Mouse (Mus musculus): ENCODE data around the gene Slc1a5. TPM values are rescaled to one million over a fixed set of nuclear protein-coding genes. Genes with fewer than 3 reads are reported as not detected.

The Slc1a5 gene
- total RNA-seq (2021) (100 to 1,000 TPM; 144 to 291 TPM), polyA plus RNA-seq (2012; rRNA removed) (220 and 344 TPM in 2 replicates)
- long read RNA-seq, transcript Slc1a5-202 (8 exons, 2,807 nt), result minor isoform, 31 of 402 reads
- long read RNA-seq, transcript Slc1a5-201 (9 exons, 2,764 nt), result major isoform, 351 of 402 reads
- long read RNA-seq, partial matches to known transcripts, result 9 of 402 reads
- long read RNA-seq, other reads (novel, unspliced or antisense), result 10 of 402 reads

DNA sequence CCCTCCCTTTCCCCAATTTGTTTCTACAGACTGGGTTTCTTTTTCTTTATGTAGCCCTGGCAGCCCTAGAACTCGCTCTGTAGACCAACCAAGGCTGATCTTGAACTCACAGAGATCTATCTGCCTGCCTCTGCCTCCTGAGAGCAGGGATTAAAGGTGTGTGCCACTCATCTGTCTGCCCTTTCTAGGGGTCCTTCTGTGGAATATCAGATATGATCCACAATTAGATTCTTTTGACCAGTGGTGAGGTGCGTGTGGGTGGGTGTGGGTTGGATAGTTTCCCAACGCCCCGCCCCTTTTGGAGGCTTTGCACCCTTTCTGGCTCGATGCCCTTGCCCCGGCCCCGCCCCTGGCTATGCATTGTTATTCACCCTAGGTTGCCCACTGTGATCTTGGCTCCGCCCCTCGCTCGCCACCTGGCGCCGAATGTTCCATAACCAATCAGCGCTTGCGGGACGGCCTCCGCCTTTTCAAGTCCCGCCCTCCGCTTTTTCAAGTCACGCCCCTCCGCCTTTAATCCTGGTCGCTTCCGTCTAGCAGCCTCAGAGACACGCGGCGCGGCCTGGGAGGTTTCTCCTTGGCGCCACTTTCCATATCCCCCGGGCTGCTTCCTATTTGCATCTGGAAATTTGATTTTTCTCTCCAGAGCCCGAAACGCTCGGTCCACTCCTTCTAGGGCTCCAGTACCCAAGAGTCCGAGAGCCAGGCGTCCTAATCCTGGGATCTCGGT is at the start of gene Slc1a5:
Gene Slc1a5, plus strand, starts transcription at position 516 of the 730 bp plus-strand sequence.
- DNase-seq, result peak; percentile 92

DNA sequence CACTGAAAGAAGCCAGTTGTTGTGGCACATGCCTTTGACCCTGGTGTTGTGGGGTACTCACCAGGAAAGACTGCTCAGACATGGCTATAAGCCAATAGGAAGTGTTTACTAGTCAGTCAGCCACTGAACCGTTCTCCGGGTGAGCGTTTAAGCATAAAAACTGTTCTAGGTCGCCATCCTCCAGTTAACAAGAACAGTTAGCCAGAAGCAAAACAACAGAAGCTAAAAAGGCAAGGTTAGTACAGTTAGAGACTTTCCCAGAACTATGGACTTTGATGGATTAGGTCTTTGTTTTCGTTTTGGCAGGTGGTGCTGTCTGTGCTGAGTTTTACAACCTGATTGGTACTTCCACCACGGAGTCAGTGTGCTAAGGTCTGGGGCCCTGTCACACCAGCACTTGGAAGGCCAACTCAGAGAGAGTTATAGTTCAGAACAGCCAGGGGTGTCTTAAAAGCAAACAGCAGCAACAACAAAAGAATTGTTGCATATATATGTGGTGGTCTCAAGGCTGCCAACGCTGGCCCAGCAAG is 49.2 kb upstream of the Slc1a5 start:
- no peak for DNase-seq

GRCm38 (mm10) chr7:16737606-16738072 is 43.5 kb upstream of the Slc1a5 start:
- DNase-seq, result no peak

- DNase-seq, result peak; percentile 97
Observed at GRCm38 (mm10) chr7:16738073-16738696, 43.0 kb upstream of the Slc1a5 start, which contains the start of gene Ap2s1. Ap2s1 (plus strand) TSS chr7:16738410.

DNA sequence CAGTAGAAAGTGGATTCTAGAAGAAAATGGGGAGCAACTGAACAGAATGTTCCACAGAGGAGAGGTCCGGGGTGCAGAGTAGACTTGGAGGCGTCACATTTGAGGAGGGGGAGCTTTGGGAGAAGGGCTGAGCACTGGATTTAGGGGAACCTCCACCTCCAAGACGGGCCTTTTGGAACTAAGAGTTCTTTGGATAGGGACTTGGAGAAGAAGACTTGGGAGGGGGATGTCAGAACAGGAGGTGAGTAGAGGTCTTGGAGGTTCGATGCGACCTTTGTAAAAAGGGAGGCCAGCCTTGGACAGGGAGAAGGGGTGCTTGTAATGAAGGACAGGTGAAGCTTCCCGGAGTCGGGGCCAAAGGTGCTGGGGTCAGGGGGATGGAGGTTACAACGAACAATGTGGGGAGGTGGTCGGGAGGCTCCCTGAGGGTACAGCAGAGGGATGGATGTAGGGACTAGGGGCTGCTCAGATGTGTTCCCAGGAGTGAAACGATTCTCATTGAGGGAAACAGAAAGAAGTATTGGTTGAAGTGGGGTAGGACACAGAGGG is 42.0 kb upstream of the Slc1a5 start:
- DNase-seq, result no peak

DNA sequence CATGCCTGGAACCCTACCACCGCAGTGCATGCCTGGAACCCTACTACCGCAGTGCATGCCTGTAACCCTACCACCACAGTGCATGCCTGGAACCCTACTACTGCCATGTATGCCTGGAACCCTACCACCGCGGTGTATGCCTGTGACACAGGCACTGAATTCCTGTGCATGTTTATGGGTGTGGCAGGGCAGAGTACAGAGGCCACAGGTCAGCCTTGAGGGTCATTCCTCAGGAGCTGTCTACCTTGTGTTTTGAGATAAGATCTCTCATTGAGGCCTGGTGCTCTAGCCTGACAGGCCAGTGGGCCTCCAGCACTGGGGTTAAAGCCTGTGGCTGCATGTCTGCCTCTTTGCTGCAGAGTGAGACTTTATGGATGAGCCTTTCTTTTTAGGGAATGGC is 35.8 kb upstream of the Slc1a5 start:
- DNase-seq, result no peak

DNA sequence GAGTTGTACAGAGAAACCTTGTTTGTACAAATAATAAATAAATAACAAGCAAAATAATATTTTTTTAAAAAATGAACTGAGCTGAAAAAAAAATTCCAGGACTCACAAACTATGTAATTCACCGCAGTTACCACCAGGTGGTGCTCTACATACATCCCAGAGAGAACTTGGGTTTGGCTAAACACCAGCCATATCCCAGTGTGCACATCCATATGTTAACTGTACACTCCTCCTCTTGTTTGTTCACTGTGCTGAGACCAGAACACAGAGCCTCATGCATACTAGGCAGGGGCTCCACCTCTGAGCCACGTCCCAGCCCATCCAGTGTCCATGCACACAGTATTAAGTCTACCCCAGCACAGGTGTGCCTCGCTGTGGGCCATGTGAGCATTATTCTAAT is 35.0 kb upstream of the Slc1a5 start:
- DNase-seq, result peak; percentile 26

DNA sequence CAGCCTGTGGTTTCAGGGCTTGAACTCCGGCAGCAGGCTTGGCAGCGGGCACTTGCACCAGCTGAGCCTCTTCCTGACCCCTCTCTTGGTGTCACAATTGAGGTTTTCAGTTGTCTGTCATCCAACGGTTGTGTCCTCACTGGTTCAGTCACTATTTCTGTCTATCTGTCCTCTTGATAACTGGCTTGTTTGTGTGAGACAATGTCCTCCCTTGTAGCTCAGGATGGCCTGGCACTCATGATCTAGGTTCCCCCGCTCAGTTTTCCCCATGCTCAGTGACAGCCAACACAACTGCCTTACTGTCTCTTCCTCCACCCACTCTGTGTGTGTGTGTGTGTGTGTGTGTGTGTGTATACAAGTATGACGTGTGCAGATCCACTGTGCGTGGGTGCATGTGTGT is 33.5 kb upstream of the Slc1a5 start:
- no peak for DNase-seq

- DNase-seq, result no peak
Observed at GRCm38 (mm10) chr7:16752016-16752415, 29.1 kb upstream of the Slc1a5 start.

- peak; percentile 36 for DNase-seq
Observed at GRCm38 (mm10) chr7:16755362-16756017, 25.6 kb upstream of the Slc1a5 start.

- no peak for DNase-seq
Observed at GRCm38 (mm10) chr7:16758872-16759574, 22.1 kb upstream of the Slc1a5 start.

DNA sequence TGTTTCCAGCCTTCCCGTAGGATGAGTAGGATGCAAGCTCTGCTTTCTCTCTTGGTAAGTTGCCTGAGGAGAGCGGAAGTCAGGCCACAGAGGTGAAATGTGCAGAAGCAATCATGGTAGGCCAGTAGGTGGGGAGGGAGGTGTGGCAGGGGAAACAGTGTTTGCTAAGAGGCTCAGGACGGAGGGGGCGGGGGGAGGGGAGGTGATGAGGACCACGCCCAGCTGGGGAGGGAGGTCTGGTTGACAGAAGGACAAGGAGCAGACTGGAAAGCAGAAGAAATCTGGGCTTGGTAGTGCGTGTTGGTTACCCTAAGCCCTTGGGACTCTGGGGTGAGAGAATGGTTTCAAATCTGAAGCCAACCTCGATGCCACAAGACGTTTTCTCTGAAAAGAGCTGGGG is 20.8 kb upstream of the Slc1a5 start:
- peak; percentile 43 for DNase-seq

DNA sequence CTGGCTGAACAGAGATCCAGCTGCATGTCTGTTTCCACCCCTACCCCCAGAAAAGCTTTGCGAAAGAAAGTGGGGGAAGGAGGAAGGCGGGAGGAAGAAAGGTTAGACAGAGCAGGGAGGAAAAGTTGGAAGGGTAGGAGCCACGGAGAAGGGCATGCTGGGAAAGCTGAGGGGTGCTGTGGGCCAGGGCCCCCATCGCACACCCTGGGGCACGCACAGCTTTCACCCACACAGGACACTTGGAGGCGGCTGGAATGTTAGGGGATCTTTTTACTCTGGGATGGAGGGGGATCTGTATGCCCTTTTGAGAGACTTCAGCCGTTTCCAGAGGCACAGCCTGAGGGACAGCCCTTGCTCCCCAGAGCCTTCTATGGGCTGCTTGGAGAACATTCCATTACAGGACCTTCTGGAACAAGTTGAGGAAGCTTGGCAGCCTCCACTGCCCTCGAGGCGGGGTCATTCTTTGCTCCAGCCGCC is 20.1 kb upstream of the Slc1a5 start:
- DNase-seq, result peak; percentile 53

GRCm38 (mm10) chr7:16761630-16762029 is 19.5 kb upstream of the Slc1a5 start:
- DNase-seq, result no peak

GRCm38 (mm10) chr7:16763463-16764218 is 17.5 kb upstream of the Slc1a5 start:
- DNase-seq, result peak; percentile 39

DNA sequence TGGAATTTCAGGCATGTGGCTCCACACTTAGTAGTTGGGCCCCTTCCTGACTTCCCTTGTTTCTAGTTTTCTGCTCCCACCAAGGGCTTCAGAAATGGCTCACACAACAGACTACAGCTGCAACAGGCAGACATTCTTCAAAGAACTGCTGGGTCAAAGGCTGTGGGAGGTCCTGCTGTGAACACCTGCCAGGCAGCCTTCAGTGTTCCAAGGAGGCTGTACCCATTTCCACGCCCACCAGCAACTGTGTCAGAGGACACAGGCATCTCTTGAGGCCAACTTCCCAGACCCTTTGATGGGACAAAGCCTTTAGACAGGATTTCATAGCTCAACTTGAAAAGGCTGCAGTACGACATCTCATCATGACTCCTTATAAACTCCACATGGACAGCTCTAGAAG is 14.7 kb upstream of the Slc1a5 start:
- peak; percentile 38 for DNase-seq

GRCm38 (mm10) chr7:16775888-16776287 is 5.3 kb upstream of the Slc1a5 start:
- DNase-seq, result no peak

DNA sequence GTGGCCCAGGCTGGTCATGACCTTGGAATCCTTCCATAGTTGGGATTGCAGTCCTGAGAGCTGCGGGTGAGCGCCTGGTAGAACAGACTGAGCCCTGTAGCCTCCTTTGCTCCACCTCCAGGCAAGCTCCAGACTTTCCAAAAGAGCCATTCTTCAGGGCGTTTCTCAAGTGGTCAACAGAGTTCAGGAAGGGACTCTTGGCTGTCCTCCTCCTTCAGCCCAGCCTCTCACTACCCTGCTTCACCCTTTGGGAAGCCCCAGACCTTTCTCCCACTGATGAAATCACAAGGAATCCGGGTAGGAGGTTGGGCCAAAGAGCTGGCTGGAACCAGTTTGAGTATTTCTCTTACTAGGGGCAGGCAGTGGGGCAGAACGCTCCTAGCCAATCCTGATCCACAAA is 1.1 kb upstream of the Slc1a5 start:
- DNase-seq, result peak; percentile 62

GRCm38 (mm10) chr7:16781555-16781815 is 345 bp downstream of the Slc1a5 start:
- DNase-seq, result no peak

DNA sequence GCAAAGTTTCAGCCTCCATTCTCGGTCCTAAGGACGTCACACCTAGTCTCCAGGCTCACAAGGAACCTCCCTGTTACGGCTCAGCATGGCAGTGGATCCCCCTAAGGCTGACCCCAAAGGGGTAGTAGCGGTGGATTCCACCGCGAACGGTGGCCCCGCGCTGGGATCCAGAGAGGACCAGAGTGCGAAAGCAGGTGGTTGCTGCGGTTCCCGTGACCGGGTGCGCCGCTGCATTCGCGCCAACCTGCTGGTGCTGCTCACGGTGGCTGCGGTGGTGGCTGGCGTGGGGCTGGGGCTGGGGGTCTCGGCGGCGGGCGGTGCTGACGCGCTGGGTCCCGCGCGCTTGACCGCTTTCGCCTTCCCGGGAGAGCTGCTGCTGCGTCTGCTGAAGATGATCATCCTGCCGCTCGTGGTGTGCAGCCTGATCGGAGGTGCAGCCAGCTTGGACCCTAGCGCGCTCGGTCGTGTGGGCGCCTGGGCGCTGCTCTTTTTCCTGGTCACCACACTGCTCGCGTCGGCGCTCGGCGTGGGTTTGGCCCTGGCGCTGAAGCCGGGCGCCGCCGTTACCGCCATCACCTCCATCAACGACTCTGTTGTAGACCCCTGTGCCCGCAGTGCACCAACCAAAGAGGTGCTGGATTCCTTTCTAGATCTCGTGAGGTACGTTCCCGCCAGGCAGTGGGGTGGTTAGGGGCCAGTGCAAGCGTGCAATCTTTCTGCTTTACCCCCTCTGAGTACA is 845 bp downstream of the Slc1a5 start:
- peak; percentile 50 for DNase-seq

Measured in adrenal gland, adult 2 months (tissue).